Mouse (Mus musculus): ENCODE measurements around the gene Carmil3.

DNA sequence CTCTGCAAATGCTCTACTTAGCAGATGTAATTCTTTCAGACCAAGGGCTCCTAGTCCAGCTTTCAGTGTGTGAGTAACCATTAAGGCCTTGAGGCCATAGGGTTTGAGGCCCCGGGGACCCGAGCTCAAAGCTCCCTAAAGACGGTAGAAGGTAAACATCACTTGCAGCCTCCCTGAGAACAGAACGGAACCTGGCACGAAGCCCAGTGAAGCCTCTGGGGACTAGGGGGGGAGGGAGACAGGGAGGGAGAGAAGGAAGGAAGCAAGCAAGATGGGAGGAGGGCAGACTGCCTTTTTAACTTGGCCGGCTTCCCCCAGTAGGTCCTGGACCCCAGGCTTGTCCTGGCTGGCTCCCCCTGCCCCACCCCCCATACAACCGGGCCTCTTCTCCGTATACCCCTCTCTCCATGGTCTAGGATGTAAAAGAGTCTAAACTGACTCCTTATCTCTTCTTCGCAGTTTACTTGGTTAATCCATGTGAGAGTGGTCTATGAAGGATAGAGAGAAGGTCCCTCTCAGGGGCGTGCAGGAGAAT is 50.4 kb downstream of the Carmil3 start:
- TF ChIP-seq MAFK (IDR thresholded peaks at IDR 0.05; ENCODE audit: insufficient read depth, low read depth, low read length) (no peak), ZNF384 (IDR thresholded peaks at IDR 0.05; ENCODE audit: low read depth, low read length) (no peak), CHD2 (IDR thresholded peaks at IDR 0.05; ENCODE audit: low read depth, low read length) (no peak)

Measured in ES-E14 (cell line).